Mouse (Mus musculus): ENCODE data around the gene Mark3. TPM values are rescaled to one million over a fixed set of nuclear protein-coding genes. Genes with fewer than 3 reads are reported as not detected.

Gene Mark3
- total RNA-seq, 2 experiments from 2014 or later, result 62.1 to 72.5 TPM

DNA sequence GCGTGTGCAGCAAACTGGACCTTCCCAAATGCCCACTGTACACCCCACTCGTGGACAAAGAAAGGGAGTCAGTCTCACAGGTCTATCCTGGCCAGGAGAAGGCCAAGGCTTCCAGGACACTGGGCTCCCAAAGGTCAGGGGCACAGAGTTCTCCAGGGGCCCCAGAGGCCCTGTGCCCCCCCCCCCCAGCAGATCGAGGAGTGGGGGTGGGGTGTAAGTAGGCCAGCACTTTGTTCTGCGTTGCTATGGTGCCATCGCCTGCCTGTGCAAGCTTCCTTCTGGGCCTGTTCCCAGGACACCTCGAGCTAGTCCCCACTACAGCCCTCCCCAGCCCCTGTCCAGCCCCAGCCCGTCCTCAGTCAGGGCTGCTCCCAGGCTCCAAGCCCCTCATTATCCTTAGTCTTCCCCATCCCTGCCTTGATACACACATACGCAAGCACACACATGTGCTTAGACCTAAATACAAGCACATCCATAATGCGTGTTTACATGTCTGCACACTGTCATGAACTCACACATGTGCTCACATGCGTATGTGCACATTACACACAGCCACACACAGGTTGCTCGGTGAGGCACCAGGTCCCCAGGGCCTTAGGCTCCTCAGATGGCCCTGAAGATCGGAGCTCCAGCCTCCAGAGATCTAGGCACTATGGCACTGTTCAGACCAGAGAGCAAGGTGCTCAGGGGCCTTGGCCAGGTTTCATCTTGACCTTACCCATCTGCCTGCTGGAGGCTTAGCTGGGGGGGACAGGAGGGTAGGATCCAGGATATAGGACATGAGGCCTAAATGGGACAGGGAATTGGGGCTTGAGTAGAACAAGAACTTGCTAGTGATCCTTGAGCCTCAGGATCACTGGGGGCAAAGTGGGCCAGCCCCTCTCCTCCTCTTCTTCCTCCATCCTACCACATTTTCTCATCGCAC, 120.8 kb downstream of the Mark3 start:
- no peak for DNase-seq (ENCODE audit: low spot score in 2 of 2)

DNA sequence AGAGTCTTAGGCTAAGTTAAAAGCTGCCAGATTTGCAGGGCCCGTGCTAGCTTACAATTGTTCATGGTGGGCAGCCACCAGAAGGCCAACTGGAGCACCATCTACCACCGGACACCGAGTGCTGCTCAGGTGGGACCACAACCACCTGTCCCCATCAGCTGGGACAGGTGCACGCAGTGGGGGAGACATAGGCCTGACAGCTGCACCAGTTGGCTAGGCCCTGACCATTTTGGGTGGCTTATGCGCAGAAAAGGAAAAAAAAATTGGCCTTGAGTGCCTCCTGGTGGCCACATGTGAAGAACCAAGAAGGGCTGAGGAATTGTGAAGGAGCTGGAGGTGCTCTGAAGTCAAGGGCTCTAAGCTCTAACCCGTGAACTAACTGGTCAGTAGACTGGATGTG, 121.9 kb downstream of the Mark3 start:
- DNase-seq (ENCODE audit: low spot score in 2 of 2), result peak in 1 of 2 experiments; percentile 76

DNA sequence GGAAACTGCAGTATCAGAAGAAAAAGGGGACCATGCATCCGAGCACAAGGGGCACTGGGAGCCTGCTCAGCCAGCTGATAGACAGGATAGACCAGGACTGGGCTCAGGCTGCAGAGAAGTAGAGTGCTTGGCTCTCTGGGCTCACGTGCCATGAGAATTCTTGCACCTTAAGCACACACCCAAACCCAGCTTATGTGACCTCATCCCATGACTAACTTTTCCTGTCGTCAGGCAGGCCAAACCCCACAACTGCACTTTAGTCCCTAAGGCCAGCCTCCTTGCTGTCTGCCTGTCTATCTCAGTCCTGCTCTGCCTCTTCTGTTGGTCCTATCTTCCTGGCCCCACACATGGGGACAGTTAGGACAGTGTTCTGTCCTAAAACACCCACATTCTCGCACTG, 123.4 kb downstream of the Mark3 start:
- DNase-seq (ENCODE audit: low spot score in 2 of 2), result no peak

DNA sequence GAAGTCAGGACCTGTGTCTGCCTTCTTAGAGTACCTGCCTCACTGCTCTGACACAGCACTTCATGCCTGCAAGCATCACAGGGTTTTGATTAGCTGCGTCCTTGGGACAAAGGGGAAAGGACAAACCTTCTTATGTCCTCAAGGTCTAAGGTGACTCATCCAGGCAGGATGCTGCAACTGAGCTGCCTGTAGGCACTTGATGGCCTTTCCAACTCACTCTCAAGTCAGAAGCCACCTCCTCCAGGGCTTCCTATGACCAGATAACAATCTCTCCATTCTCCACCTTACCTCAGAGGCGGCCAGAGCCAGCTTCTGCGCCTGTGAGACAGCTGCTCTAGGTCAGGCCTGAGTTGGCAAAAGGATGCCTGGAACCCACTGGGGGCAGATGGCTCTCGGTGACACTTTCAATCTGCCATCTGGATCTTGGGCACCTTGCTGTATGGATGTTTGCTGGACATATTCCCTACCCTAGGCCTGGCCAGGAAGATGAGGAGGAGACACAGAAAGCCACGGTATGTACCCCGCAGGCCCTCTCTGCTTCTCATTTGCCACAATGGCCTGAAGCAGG, 124.1 kb downstream of the Mark3 start:
- no peak for DNase-seq (ENCODE audit: low spot score in 2 of 2)

DNA sequence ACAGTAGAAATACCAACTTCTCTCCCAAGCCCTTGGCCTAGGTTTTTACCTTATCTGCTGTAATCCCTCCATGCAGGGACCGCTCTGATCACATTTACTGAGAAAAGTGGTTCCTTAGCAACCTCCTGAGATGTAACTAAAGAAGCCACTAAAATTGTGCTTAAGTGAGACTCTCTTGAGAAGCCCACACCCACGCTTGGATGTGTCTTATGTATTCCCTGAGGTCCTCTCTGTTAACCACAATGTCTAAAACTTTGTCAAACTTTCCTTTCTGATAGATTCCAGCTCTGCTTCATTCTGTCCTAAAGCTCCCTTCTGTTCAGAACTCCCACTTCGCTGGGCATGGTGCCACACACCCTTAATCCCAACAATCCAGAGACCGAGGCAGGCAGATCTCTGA, 125.2 kb downstream of the Mark3 start:
- no peak for DNase-seq (ENCODE audit: low spot score in 2 of 2)

DNA sequence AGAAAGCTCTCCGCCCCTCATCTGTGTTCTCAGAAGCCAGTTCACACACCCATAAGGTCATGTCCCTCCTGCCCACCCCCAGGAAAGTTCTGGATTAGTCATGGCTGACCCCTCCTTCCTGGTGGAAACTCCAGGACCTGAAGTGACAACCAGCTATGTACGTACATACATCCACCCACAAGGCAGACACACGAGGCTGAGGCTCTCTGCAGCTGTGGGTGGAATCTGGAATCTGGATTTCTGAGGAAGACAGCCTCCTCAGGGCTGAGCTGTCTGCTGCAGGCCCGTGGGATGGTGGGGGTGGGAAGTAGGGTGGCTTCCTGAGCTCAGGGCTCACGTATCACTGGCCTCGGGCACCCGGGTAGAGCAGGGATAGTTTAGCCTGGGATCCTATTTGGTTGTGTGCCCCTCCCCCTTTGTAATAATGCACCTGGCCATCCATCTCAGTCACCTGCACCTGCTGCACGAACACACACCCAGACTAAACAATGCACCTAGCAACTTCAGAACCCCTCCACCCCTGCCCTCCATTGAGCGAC, 126.7 kb downstream of the Mark3 start:
- no peak for DNase-seq (ENCODE audit: low spot score in 2 of 2)

DNA sequence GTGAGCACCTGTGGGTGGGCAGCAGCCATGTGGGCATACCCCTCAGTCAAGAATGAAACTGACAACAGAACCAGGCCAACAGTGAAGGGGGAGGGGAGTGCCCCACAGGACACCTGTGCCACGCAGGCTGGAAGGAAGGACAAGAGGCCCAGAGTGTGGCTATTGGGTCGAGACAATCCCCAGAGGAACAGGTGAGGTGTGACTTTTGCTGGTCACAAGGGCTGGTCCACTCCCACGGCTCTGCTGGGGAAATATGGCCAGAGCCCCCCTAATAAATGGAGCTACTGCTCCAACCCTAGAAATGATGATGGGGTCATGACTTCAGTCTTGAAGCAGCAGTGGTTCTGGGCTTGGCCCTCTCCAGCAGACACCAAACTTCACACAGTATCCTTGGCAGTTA, 129.0 kb downstream of the Mark3 start:
- no peak for DNase-seq (ENCODE audit: low spot score in 2 of 2)

DNA sequence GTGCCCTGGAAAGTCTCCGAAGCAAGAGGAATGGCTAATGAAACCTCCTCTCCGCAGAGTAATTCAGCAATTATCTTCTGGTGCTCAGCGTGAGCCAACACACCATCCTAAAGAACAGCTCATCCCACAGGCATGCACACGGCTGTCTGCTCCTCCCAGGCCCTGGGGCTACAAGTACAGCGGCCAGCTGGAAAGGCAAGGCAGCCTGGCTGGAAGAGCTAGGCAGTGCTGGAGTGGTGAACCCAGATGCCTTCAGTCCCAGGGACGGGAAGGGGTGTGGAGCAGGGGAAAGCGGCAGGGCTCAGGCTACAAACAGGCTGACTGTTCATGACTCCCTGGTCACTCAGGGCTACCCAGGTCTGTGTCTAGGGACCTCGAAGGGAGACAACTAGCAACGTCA, 130.3 kb downstream of the Mark3 start:
- peak in 1 of 2 experiments; percentile 83 for DNase-seq (ENCODE audit: low spot score in 2 of 2)

DNA sequence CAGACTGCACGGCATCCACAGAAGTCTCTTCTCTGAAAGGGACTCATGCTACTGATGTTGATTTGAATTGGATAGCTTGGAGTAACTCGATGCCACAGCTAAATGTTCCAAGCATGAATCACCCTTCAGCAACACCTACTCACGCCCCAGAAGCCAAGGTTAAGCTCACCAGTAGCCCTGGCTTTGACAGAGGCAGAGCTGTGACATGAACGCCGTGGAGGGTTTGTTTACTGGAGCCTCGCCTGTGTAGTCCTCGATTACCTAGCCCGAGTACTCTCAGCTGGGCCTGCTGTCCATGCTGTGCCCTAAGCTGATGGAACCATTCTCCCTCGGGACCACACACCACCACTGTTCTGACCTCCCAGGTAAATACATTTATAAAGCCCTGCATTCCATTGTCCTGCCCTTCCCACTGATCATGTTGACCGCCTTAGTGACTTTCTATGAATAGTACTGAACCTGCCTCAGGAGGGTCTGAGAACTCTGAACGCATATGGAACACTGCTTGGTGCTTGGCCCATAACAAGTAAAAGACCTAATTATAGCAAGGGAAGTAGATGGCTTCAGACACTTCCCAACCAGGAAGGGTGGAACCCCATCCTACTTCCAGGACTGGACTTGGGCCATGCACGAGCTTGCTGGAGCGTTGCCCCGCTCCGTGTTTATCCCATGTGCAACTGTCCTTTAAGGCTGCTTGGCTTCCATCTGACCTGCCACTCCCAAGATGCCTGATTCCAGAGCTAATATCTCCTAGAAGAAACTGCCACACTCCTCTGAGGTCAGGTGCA, 131.1 kb downstream of the Mark3 start:
- DNase-seq (ENCODE audit: low spot score in 2 of 2), result peak; percentile 64 to 79

Other genes starting within 250 kb of the Mark3 start
- 10 to 100 TPM; 69.1 to 74.5 TPM for gene Cdc42bpb, start 196.8 kb upstream of the Mark3 start, total RNA-seq (2021)
- under 1 TPM in 1 of 2 experiments, not detected in 1; 0.59 TPM for gene Lbhd2, start 167.7 kb upstream of the Mark3 start, total RNA-seq (2021)
- 1 to 10 TPM; 5.0 to 6.1 TPM for gene Exoc3l4, start 157.5 kb upstream of the Mark3 start, total RNA-seq (2021)
- 10 to 100 TPM in 1 of 2 experiments, 1 to 10 TPM in 1; 7.0 to 10.2 TPM for gene Tnfaip2, start 132.1 kb upstream of the Mark3 start, total RNA-seq (2021)
- gene Gm266, start 88.7 kb upstream of the Mark3 start, total RNA-seq (2021), result 1 to 10 TPM; 6.9 to 7.5 TPM
- 100 to 1,000 TPM; 157 to 160 TPM for gene Eif5, start 36.5 kb upstream of the Mark3 start, total RNA-seq (2021)
- gene Ckb, start 97.8 kb downstream of the Mark3 start, total RNA-seq (2021), result 10 to 100 TPM; 48.6 to 61.8 TPM
- 1 to 10 TPM; 7.3 to 7.9 TPM for gene Trmt61a, start 103.6 kb downstream of the Mark3 start, total RNA-seq (2021)
- gene Bag5, start 138.7 kb downstream of the Mark3 start, total RNA-seq (2021), result 10 to 100 TPM; 27.5 to 32.1 TPM
- gene Apopt1, start 138.7 kb downstream of the Mark3 start, total RNA-seq (2021), result 10 to 100 TPM; 36.1 to 40.1 TPM
- gene Klc1, start 184.3 kb downstream of the Mark3 start, total RNA-seq (2021), result 100 to 1,000 TPM; 117 to 120 TPM
- gene Xrcc3, start 239.3 kb downstream of the Mark3 start, total RNA-seq (2021), result 1 to 10 TPM; 5.4 to 5.5 TPM
- 10 to 100 TPM; 35.8 TPM for gene Zfyve21, start 239.6 kb downstream of the Mark3 start, total RNA-seq (2021)

Data from gastrocnemius, postnatal 4 days (tissue).